Mouse (Mus musculus) heart, postnatal 0 days (tissue): ENCODE measurements at regions not wholly inside any gene's neighbourhood (a gene's known extent, or its start where the extent isn't known, plus 50 kb on each side); places are given as distances from the start of the nearest gene placed in this dataset.

ENCODE experiments used
- CTCF ChIP-seq: IDR thresholded peaks from 2 replicates; pipeline ENCODE4 v1.5.1; 2016; ENCODE audit warnings: antibody characterized with exemption, control low read depth, low read depth
- EP300 ChIP-seq: IDR thresholded peaks from 2 replicates; pipeline ENCODE4 v1.6.1; 2016; ENCODE audit warnings: antibody characterized with exemption, low read depth

DNA sequence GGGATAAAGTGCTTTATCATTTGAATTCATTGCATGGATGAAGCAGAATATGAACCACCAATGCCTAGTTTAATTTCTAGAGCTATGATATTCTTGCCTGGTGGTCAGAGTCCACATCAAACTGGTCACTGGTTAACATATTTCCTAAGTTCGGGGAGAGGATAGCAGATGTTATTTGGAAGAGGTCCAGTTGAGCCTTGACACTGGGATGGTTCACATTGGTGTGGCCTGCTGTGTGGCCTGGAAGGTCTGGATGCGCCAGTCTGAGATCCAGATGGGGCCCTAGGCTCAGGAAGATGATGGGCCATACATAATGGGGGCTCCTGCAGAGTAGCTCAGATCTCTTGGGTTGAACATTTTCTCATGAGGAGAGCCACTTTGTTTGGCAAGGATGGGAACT is 127.3 kb upstream of the Id2 start:
- TF ChIP-seq EP300 (no peak), CTCF (no peak)
